Mouse (Mus musculus): Measurements from ENCODE around the gene Slc39a10. TPM values are rescaled to one million over a fixed set of nuclear protein-coding genes. Genes with fewer than 3 reads are reported as not detected.
A peak's percentile ranks its signal among the peaks of the same experiment; 100 is the strongest.

Slc39a10 gene
- polyA plus RNA-seq, 1 experiment from 2014 or later = 99.9 TPM

DNA sequence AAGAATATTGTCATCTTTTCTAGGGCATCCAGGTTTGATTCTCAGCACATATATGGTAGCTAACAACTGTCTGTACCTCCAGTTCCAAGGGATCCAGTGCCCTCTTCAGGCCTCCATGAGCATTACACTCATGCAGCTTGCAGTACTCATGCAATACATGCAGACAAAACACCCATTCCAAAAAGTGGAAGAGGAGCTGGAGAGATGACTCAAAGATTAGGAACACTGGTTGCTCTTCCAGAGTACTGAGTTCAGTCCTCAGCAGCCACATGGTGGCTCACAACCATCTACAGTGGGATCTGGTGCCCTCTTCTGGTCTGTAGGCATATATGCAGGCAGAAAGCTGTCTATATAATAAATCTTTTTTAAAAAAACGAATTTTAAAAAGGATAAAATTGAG is 21.7 kb upstream of the Slc39a10 start:
- Histone ChIP-seq H3K9ac (ENCODE audit: low read depth, low read length) (no peak overlapping the region), H3K27ac (ENCODE audit: low read depth, low read length) (no peak overlapping the region), H3K4me3 (ENCODE audit: low read depth, low read length) (no peak overlapping the region), H3K27me3 (ENCODE audit: control insufficient read depth, insufficient read depth, low read length) (no peaks in the 10 kb centered on the region), H3K4me2 (replicated peaks; ENCODE audit: low read depth, low read length) (no peak overlapping the region), H3K36me3 (ENCODE audit: control insufficient read depth, insufficient read depth, low read length) (no peaks in the 10 kb centered on the region), H3K9me3 (ENCODE audit: control insufficient read depth, low read length) (no peaks in the 10 kb centered on the region), H3K4me1 (replicated peaks; ENCODE audit: control insufficient read depth, insufficient read depth, low read length) (no peaks in the 10 kb centered on the region)
- ATAC-seq (ENCODE audit: low FRiP score) (no peak), DNase-seq (ENCODE audit: low spot score) (no peak)
- 47% methylated on average over 1 of the region's 1 CpGs for WGBS

DNA sequence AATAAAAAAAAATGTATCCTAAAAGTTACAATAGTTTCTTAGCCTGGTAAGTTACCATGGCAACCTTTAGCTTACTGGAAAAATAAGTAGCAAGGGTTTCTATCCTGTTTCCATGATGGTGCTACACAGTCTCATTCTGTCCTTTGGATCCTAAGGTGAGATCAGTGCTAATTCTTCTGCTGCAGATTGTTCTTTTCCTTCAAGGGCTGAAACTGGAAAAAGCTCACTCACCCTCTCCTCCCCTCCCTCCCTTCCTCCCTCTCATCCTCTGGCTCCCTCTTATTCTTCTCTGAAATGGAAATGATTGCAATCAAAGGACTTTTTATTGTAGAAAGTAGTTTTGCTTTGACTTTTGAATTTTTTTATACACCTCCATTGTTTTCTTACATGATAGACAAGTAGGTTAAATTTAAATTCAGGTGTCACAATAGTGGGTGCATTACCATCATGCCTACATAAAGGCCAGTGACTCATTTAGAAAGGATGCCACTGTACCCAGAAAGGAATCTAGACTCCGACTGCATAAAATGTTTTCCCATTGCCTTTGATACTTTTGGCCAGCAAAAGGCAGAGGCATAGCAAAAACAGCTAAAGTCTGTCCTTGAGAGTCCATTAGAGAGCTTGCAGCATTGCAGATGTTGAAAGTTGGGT is 20.0 kb upstream of the Slc39a10 start:
- H3K27me3 ChIP-seq (ENCODE audit: control insufficient read depth, insufficient read depth, low read length) = no peaks in the 10 kb centered on the region
- ATAC-seq (ENCODE audit: low FRiP score) (no peak), DNase-seq (ENCODE audit: low spot score) (no peak)
- H3K27ac ChIP-seq (ENCODE audit: low read depth, low read length) = no peak overlapping the region
- no peak overlapping the region for H3K9ac ChIP-seq (ENCODE audit: low read depth, low read length)
- no peak overlapping the region for H3K4me3 ChIP-seq (ENCODE audit: low read depth, low read length)
- H3K4me2 ChIP-seq (replicated peaks; ENCODE audit: low read depth, low read length) = no peak overlapping the region
- H3K9me3 ChIP-seq (ENCODE audit: control insufficient read depth, low read length) = no peaks in the 10 kb centered on the region
- 85% methylated on average over 1 of the region's 1 CpGs for WGBS
- no peaks in the 10 kb centered on the region for H3K4me1 ChIP-seq (replicated peaks; ENCODE audit: control insufficient read depth, insufficient read depth, low read length)
- no peaks in the 10 kb centered on the region for H3K36me3 ChIP-seq (ENCODE audit: control insufficient read depth, insufficient read depth, low read length)

DNA sequence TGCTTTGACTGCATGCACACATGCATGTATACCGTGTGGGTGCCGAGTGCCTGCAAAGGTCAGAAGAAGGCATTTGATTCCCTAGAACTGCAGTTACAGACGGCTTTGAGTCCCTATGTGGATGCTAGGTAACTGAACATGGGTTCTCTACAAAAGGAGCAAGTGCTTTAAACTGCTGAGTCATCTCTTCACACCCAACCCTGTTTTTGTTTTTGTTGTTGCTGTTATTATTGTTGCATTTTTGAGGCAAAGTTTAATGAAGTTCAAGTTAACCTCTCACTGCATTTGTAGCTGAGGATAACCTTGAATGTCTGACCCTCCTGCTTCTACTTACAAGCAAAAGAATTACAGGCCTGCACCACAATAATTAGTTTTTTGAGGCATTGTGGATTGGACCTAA is 17.5 kb upstream of the Slc39a10 start:
- H3K27me3 ChIP-seq (ENCODE audit: control insufficient read depth, insufficient read depth, low read length) = no peaks in the 10 kb centered on the region

DNA sequence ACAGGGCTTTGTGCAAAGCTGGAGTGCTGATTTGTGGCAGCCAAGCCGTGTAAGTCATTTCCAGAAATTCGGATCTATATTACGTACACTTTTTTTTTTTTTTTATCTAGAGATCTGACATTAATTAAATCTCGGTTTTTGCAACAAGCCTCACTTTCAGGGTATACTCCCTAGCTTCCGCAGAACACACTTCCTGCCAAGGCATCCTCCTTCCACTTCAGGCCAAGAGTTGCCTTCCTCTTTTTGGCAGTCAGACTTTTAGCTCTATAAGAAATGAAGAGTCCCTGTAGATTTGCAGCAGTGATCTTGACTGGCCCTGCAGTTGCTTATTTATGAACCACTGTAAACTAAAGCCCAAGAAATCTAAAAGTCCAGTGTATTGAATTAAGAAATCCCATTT is 13.1 kb upstream of the Slc39a10 start:
- Histone ChIP-seq H3K4me1 (replicated peaks; ENCODE audit: control insufficient read depth, insufficient read depth, low read length) (no peaks in the 10 kb centered on the region), H3K9me3 (ENCODE audit: control insufficient read depth, low read length) (no peaks in the 10 kb centered on the region), H3K9ac (ENCODE audit: low read depth, low read length) (no peak overlapping the region), H3K27ac (ENCODE audit: low read depth, low read length) (no peak overlapping the region), H3K4me3 (ENCODE audit: low read depth, low read length) (no peak overlapping the region), H3K27me3 (ENCODE audit: control insufficient read depth, insufficient read depth, low read length) (no peaks in the 10 kb centered on the region), H3K36me3 (ENCODE audit: control insufficient read depth, insufficient read depth, low read length) (no peaks in the 10 kb centered on the region), H3K4me2 (replicated peaks; ENCODE audit: low read depth, low read length) (no peak overlapping the region)
- DNase-seq (ENCODE audit: low spot score) = no peak
- WGBS = 90% methylated on average over 5 of the region's 5 CpGs
- no peak for ATAC-seq (ENCODE audit: low FRiP score)

More for the DNA sequence above, 17.5 kb upstream of the Slc39a10 start:
- no peak overlapping the region for H3K27ac ChIP-seq (ENCODE audit: low read depth, low read length)
- no peaks in the 10 kb centered on the region for H3K36me3 ChIP-seq (ENCODE audit: control insufficient read depth, insufficient read depth, low read length)
- 88% methylated on average over 3 of the region's 3 CpGs for WGBS
- H3K4me1 ChIP-seq (replicated peaks; ENCODE audit: control insufficient read depth, insufficient read depth, low read length) = no peaks in the 10 kb centered on the region
- ATAC-seq (ENCODE audit: low FRiP score) = no peak
- no peak overlapping the region for H3K9ac ChIP-seq (ENCODE audit: low read depth, low read length)
- no peaks in the 10 kb centered on the region for H3K9me3 ChIP-seq (ENCODE audit: control insufficient read depth, low read length)
- DNase-seq (ENCODE audit: low spot score) = no peak
- no peak overlapping the region for H3K4me3 ChIP-seq (ENCODE audit: low read depth, low read length)
- H3K4me2 ChIP-seq (replicated peaks; ENCODE audit: low read depth, low read length) = no peak overlapping the region

DNA sequence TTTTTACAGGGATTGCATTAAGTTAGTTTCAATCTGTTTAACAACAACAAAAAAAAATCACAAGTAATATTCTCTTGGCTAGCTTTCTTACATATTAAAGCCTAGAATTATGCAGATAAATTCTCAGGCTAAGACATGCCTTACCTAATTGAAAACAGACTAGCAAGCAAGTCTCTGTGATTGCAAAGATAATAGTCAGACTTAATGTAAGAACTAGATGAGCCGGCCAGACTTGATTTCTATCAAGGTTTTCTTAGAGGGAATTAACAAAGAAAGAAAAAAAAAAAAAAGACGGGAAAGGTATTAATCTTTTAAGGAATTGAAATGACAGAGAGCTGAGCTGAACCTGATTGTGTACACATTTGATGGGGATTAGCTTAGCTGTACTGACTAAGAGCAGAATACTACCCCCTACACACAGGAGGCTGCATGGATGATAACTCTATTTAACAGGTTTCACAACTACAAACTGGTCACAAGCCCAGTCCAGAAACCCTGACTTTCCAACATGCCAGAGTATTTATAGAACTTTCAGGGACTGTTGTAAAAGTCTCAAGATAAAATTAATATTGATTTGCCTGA is 9.5 kb upstream of the Slc39a10 start:
- Histone ChIP-seq H3K4me3 (ENCODE audit: low read depth, low read length) (no peak overlapping the region), H3K9me3 (ENCODE audit: control insufficient read depth, low read length) (no peaks in the 10 kb centered on the region), H3K27me3 (ENCODE audit: control insufficient read depth, insufficient read depth, low read length) (no peaks in the 10 kb centered on the region), H3K4me2 (replicated peaks; ENCODE audit: low read depth, low read length) (no peak overlapping the region), H3K9ac (ENCODE audit: low read depth, low read length) (no peak overlapping the region), H3K36me3 (ENCODE audit: control insufficient read depth, insufficient read depth, low read length) (no peaks in the 10 kb centered on the region), H3K4me1 (replicated peaks; ENCODE audit: control insufficient read depth, insufficient read depth, low read length) (no peaks in the 10 kb centered on the region), H3K27ac (ENCODE audit: low read depth, low read length) (no peak overlapping the region)
- DNase-seq (ENCODE audit: low spot score) (no peak), ATAC-seq (ENCODE audit: low FRiP score) (no peak)
- WGBS = 80% methylated on average over 2 of the region's 2 CpGs

DNA sequence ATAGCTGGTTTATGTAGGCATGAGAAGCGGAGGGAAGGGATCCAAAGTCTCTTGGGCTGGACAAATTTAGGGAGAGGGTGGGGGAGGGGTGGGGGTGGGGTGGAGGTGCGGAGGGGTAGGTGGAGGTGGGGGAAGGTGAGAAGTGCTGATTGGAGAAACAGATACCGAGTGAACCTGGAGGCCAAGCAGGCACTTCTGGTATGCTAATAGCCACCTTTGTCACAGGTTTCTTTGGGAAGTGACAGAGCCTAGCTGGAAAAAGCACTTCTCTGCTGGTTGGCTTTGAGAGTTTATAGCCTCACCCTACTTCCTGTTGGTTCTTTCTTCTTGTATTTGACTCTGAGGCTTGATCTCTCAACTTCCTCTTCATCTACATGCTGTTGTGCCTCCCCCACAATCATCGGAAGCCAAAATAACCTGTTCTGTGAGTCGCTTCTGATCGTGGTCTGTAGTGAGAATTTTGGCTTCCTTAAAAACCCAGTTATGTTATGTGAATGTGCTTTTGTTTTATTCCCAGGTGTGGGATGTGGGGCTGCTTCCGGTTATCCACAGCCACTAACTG is 1.7 kb upstream of the Slc39a10 start:
- ATAC-seq (ENCODE audit: low FRiP score) (no peak), DNase-seq (ENCODE audit: low spot score) (no peak)
- Histone ChIP-seq H3K4me2 (replicated peaks; ENCODE audit: low read depth, low read length) (no peak overlapping the region), H3K27ac (ENCODE audit: low read depth, low read length) (no peak overlapping the region), H3K9me3 (ENCODE audit: control insufficient read depth, low read length) (no peaks in the 10 kb centered on the region), H3K27me3 (ENCODE audit: control insufficient read depth, insufficient read depth, low read length) (no peaks in the 10 kb centered on the region), H3K4me3 (ENCODE audit: low read depth, low read length) (no peak overlapping the region), H3K4me1 (replicated peaks; ENCODE audit: control insufficient read depth, insufficient read depth, low read length) (no peaks in the 10 kb centered on the region), H3K36me3 (ENCODE audit: control insufficient read depth, insufficient read depth, low read length) (no peaks in the 10 kb centered on the region), H3K9ac (ENCODE audit: low read depth, low read length) (no peak overlapping the region)
- WGBS = 26% methylated on average over 7 of the region's 7 CpGs

DNA sequence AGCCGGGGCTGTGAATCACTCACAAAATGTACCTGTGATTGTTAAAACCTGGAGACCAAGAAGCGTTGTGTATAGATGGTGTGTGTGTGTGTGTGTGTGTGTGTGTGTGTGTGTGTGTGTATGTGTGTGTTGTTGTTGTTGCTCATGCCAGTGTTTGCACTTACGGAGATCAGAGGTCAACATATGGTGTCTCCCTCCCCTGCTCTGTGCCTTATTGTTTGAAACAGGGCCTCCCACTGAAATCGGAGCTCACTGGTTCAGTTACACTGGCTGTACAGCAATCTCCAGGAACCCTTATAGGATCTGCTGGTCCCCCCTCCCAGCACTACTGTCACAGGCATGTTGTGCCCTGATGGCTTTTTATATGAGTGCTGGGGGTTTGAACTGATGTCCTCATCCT is 3.9 kb downstream of the Slc39a10 start:
- ATAC-seq (ENCODE audit: low FRiP score) (no peak), DNase-seq (ENCODE audit: low spot score) (no peak)
- 53% methylated on average over 4 of the region's 4 CpGs for WGBS
- H3K9me3 ChIP-seq (ENCODE audit: control insufficient read depth, low read length) = no peaks in the 10 kb centered on the region
- no peak overlapping the region for H3K27ac ChIP-seq (ENCODE audit: low read depth, low read length)
- no peaks in the 10 kb centered on the region for H3K36me3 ChIP-seq (ENCODE audit: control insufficient read depth, insufficient read depth, low read length)
- H3K4me3 ChIP-seq (ENCODE audit: low read depth, low read length) = no peak overlapping the region
- H3K9ac ChIP-seq (ENCODE audit: low read depth, low read length) = no peak overlapping the region
- no peaks in the 10 kb centered on the region for H3K4me1 ChIP-seq (replicated peaks; ENCODE audit: control insufficient read depth, insufficient read depth, low read length)
- no peak overlapping the region for H3K4me2 ChIP-seq (replicated peaks; ENCODE audit: low read depth, low read length)
- H3K27me3 ChIP-seq (ENCODE audit: control insufficient read depth, insufficient read depth, low read length) = no peaks in the 10 kb centered on the region

DNA sequence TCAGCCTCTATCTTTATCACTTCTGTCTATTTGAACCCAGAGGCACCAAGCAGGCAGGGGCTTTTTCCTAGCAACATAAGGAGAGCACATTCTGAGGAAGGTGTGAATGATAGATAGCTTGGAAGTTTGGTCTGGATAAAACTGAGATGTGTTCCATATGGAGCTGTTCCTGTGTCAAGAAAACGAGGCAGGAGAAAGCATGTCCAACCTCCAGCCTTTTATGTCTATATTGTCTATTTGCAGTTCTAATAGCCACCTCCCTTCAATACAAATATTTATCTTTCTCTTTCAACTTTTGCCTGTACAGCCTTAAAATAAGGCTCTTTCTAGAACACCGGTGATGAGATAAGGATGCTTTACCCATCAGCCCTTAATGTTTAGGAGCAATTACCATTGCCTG is 4.3 kb downstream of the Slc39a10 start:
- Histone ChIP-seq H3K9ac (ENCODE audit: low read depth, low read length) (no peak overlapping the region), H3K4me2 (replicated peaks; ENCODE audit: low read depth, low read length) (no peak overlapping the region), H3K4me1 (replicated peaks; ENCODE audit: control insufficient read depth, insufficient read depth, low read length) (no peaks in the 10 kb centered on the region), H3K4me3 (ENCODE audit: low read depth, low read length) (no peak overlapping the region), H3K27me3 (ENCODE audit: control insufficient read depth, insufficient read depth, low read length) (no peaks in the 10 kb centered on the region), H3K9me3 (ENCODE audit: control insufficient read depth, low read length) (no peaks in the 10 kb centered on the region), H3K27ac (ENCODE audit: low read depth, low read length) (no peak overlapping the region), H3K36me3 (ENCODE audit: control insufficient read depth, insufficient read depth, low read length) (no peaks in the 10 kb centered on the region)
- WGBS = 54% methylated on average over 2 of the region's 2 CpGs
- ATAC-seq (ENCODE audit: low FRiP score) (no peak), DNase-seq (ENCODE audit: low spot score) (no peak)

DNA sequence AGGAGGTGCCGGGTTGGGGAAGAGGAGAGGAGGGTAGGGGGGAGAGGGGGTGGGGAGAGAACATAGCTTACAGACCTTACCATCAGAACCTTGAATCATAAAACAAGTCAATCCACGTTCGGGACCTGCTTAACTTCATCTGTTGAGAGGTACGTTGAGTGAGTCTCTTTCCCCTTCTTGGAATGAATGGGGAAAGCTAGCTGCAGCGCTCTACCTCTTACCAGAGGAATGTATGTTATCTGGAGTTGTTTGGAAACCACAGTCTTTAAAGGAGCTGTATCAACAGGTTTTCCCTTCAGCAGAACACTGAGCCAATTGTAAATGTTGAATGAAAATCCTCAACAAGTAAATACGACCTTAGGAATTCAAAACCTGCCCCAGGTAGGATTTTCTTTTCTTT is 4.7 kb downstream of the Slc39a10 start:
- ATAC-seq (ENCODE audit: low FRiP score) (no peak), DNase-seq (ENCODE audit: low spot score) (peak; percentile 13)
- Histone ChIP-seq H3K27ac (ENCODE audit: low read depth, low read length) (no peak overlapping the region), H3K9ac (ENCODE audit: low read depth, low read length) (no peak overlapping the region), H3K4me2 (replicated peaks; ENCODE audit: low read depth, low read length) (no peak overlapping the region), H3K36me3 (ENCODE audit: control insufficient read depth, insufficient read depth, low read length) (no peaks in the 10 kb centered on the region), H3K4me1 (replicated peaks; ENCODE audit: control insufficient read depth, insufficient read depth, low read length) (no peaks in the 10 kb centered on the region), H3K9me3 (ENCODE audit: control insufficient read depth, low read length) (no peaks in the 10 kb centered on the region), H3K27me3 (ENCODE audit: control insufficient read depth, insufficient read depth, low read length) (no peaks in the 10 kb centered on the region), H3K4me3 (ENCODE audit: low read depth, low read length) (no peak overlapping the region)
- 16% methylated on average over 6 of the region's 6 CpGs for WGBS

Measured in hindbrain, embryonic 11.5 days (tissue).